Mouse (Mus musculus): Measurements from ENCODE around the gene Zbtb45.
A peak's percentile ranks its signal among the peaks of the same experiment; 100 is the strongest.

Gene Zbtb45

GRCm38 (mm10) chr7:12998851-12999250 lies 11.0 kb downstream of the Zbtb45 start, which contains the start of gene Trim28:
Trim28 (plus strand) TSS chr7:12999114.
- no peak for DNase-seq (ENCODE audit: low spot score)

DNA sequence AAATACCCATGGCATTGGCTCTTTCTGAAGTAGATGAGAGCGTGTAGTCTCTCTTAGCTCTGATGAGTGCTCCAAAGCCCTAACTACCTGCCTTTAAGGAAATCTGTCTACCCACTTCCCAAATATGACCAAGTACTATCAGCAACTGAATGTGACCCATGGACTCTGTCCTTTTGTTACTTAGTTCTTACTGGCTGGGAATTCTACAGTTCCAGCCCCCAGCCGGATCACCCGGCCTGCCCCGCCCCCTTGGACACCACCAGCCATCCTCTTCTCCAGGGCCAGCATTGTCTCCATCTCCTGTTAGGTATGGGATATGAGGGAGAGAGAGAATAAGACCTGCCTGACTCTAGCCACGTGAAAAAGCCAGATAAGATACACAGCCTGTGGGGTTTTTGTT lies 11.8 kb downstream of the Zbtb45 start, which contains the start of gene Slc27a5:
Gene Slc27a5 (minus strand): TSS at position 140 of the 400 bp plus-strand sequence.
- no peak for DNase-seq (ENCODE audit: low spot score)

DNA sequence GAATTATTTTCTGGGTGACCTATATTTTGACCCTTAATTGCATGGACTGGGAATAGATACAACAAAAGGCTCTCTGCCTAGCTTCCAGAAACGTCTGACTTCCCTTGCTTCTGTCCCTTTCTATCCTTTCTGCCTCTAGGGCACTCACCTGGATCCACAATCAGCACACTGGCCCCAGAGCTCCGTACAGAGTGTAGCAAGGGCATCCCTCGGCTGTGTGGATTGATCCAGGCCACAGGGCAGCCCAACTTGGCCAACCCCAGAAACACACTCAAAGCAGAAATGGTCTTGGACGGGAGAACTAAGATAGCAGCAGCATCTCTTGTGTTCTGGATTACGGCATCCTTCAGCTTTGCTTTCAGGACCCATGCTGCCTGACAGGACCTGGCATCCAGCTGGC lies 12.6 kb downstream of the Zbtb45 start:
- no peak for DNase-seq (ENCODE audit: low spot score)

- DNase-seq (ENCODE audit: low spot score) = no peak
Observed at GRCm38 (mm10) chr7:12995862-12996261, 14.0 kb downstream of the Zbtb45 start.

DNA sequence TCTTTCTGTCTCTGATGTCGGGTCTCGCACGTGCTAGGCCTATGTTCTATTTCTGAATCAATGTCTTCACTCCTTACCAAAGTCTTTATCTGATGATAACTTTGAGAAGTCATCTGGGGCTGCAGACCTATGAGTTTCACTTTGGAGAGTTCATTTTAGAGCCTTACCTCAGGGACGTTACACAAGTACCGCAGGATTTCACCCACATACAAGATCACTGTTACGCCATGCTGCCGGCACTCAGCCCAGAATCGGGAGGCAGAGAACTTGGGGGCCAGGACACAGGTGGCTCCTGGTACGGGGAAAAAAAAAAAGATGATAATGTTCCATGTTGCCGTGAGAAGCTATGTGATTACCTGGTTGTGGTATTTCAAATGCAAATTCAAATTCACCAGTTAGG lies 16.7 kb downstream of the Zbtb45 start:
- DNase-seq (ENCODE audit: low spot score) = no peak

DNA sequence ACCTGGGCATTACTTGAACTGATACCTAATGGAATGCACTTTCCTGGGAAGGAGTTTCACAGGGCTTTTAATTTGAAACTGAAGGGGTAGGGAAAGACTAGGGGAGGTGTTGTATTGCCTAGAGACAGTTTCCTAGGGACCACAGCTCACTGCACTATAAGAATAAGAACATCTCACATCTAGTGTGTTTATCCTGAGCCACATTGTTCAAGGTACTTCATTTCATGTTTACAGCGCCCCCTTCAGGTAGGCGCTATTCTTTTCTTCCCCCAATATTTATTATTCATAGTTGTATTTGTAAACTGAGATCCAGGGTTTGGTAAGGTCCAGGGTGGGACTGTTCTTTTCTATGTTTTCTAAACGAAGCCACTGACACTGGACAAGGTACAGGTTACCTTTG lies 17.6 kb downstream of the Zbtb45 start:
- no peak for DNase-seq (ENCODE audit: low spot score)

- no peak for DNase-seq (ENCODE audit: low spot score)
Observed at GRCm38 (mm10) chr7:12987409-12988189, 22.2 kb downstream of the Zbtb45 start.

- no peak for DNase-seq (ENCODE audit: low spot score)
Observed at GRCm38 (mm10) chr7:12986906-12987305, 22.9 kb downstream of the Zbtb45 start.

DNA sequence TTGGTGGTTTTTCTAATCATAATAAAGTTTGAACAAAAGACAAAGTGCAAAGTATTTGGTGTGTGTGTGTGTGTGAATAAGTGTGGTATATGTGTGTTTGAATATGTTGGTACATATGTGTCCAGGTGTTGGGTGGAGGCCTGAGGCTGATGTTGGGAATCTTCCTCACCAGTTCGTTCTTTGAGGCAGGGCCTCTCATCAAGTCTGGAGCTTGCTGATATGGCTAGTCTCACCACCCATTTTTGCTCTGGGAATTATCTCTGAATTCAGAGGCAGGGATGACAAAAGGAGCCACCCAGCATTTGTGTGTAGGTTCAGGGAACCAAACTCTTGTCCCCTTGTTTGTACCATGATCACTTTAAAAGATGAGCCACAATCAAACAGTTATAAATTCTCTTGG lies 24.1 kb downstream of the Zbtb45 start:
- no peak for DNase-seq (ENCODE audit: low spot score)

DNA sequence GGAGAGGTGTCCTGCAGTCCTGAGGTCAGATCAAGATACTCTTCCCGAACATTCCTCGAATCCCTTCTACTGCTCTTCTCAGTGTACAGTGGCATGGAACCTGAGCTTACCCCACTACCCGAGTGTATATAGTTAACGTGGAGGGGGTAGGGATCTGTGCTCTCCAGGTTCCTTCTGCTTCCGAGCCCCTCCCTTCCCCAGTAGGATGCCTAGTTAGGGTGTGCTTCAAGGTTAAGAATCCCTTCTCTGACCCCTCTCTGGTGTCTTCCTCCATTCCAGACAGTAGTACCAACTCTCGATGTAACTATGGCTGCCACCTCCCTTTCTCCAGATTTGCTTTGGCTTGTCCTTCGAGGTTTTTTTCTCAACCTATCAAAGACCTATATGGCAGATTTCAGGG lies 29.5 kb downstream of the Zbtb45 start:
- no peak for DNase-seq (ENCODE audit: low spot score)

DNA sequence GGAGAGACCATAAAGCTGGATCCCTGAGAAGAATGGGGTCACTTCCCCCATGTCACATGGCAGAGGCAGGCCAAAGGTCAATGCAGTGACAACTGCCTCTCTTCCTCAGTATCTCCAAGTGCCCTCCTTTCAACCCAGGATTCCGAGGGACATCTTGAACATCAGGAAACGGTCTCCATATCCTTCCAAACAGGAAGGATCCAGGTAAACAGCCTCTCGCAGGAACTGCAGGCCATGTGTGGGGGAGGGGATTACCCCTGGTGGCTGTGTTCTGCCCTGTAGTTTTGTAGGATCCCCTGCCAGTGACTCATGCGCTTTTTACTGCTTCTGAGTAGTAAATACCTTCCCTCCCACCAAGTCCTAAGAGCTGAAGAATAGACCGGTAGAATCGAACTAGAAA lies 30.1 kb downstream of the Zbtb45 start:
- DNase-seq (ENCODE audit: low spot score) = no peak

DNA sequence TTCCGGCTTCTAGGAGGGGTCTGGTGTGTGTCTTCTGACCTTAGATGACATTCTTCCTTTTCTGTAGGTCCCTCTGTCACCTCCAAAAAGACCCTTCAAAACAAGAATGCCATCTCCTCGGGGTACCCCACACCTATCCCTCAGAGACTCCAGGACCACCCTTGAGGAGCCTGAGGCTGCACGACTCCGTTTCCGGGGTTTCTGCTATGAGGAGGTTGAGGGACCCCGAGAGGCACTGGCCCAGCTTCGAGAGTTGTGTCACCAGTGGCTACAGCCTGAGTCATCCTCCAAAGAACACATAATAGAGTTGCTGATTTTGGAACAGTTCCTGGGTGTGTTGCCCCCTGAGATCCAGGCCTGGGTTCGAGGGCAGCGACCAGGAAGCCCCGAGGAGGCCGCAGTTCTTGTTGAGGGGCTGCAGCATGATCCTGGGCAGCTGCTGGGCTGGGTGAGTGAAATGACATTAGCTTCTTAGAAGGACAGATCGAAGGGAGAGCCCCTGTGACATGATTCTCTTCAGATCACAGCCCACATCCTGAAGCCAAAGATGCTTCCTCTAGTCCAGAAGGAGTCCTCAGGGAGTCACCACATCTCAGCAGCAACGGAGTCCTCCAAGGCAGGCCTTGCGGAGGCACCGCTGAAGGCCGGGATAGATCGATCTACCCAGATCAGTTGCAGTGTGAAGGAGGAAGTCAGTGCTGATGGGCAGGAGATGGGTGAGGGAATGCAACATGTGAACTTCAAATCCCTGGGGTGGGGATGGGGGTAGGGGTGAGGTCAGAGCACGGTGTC lies 30.7 kb downstream of the Zbtb45 start:
- DNase-seq (ENCODE audit: low spot score) = no peak

- DNase-seq (ENCODE audit: low spot score) = peak; percentile 97
Observed at GRCm38 (mm10) chr7:12977682-12978389, 32.0 kb downstream of the Zbtb45 start, which contains the start of gene Zfp446. Zfp446 (plus strand) TSS chr7:12977848.

DNA sequence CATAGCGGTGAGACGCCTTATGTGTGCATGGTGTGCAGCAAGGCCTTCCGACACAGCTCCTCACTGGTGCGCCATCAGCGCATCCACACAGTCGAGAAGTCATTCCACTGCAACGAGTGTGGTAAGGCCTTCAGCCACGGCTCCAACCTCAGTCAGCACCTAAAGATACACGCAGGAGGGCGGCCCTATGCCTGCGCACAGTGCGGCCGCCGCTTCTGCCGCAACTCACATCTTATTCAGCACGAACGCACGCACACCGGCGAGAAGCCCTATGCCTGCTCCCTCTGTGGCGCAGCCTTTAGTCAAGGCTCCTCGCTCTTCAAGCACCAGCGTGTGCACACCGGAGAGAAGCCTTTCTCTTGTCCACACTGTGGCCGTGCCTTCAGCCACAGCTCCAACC lies 38.9 kb downstream of the Zbtb45 start:
- DNase-seq (ENCODE audit: low spot score) = no peak

DNA sequence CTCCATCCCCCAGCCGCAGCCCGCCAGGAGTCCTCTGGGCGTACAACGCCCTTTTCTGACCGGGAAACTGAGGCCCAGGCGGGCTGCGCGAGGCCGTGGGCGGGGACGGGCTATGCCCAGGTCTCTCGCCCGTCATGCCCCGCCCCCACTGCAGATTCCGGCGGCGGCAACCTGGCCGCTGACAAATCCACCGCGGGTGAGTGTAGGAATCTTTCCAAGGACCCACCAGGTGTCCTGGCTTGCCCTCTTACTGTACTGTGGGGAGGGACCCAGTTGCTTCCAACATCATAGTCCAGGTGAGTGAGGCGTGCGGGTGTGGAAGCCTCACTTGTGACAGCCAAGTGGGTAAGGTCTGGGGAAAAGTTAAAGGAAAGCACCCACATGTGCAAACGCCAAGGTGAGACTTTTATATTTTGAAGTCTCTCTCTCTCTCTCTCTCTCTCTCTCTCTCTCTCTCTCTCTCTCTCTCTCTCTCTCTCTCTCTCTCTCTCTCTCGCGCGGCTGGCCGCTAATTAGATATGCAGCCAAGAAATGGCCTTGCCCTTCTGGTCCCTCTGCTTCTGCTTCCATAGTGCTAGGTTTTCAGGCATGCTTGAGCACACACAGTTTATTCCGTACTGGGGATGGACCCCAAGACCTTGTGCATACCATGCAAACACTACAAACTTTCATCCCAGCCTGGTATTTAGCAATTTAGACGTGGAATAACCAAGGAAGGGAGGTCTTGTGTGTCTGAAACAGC lies 43.6 kb downstream of the Zbtb45 start:
- peak; percentile 35 for DNase-seq (ENCODE audit: low spot score)

GRCm38 (mm10) chr7:12965678-12966091 lies 44.1 kb downstream of the Zbtb45 start, which contains the start of gene Zfp324:
Zfp324 (plus strand) TSS chr7:12965838.
- peak; percentile 86 for DNase-seq (ENCODE audit: low spot score)

DNA sequence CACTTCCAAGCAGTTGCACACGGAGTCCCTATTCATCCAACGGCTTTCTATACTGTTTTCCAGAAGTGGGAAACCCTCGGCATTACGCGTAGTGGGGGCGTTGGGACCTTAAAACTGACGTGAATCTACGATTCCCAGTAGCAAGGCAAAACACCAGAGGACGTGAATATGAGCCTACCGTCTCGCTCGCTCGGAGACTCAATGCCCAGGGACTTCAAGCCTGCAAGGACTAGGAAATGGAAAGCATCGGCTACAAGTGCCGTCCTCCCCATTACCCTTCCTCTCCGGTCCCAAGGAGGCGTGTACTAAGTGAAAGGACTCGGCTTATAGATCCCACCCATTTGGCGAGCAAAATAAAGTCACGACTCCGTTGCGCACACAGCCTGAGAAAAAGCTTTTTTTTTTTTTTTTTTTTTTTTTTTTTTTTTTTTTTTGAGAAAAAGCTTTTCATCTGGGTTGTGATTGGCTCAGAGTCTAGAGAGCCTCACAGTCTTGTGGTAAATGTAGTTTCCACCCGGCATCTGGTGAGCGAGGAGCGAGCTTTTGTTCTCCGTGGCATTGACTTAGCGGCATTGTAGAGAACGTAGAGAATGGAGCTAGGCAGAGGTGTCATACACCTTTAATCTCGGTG lies 48.2 kb downstream of the Zbtb45 start:
- DNase-seq (ENCODE audit: low spot score) = peak; percentile 88

DNA sequence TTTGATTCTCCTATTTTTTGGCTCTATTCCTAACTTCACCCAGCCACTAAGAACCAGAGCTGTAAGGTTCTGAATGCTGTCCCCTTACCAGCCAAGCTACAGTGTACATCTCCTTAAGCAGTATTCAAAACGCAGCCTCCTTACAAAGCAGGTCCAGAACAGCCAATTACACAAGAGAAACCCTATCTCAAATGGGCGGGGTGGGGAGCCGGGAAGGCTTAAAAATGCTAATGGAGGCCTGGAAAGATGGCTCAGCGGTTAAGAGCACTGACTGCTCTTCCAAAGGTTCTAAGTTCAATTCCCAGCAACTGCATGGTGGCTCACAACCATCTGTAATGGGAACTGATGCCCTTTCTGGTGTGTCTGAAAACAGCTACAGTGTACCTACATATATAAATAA lies 50.1 kb downstream of the Zbtb45 start:
- no peak for DNase-seq (ENCODE audit: low spot score)

- no peak for DNase-seq (ENCODE audit: low spot score)
Observed at GRCm38 (mm10) chr7:12958948-12959347, 50.9 kb downstream of the Zbtb45 start.

- no peak for DNase-seq (ENCODE audit: low spot score)
Observed at GRCm38 (mm10) chr7:12957511-12957910, 52.3 kb downstream of the Zbtb45 start.

GRCm38 (mm10) chr7:12954896-12955295 lies 54.9 kb downstream of the Zbtb45 start:
- DNase-seq (ENCODE audit: low spot score) = no peak

All from MN1 (cell line).